Mouse (Mus musculus): ENCODE measurements at regions not wholly inside any gene's neighbourhood (a gene's known extent, or its start where the extent isn't known, plus 50 kb on each side); places are given as distances from the start of the nearest gene placed in this dataset.

DNA sequence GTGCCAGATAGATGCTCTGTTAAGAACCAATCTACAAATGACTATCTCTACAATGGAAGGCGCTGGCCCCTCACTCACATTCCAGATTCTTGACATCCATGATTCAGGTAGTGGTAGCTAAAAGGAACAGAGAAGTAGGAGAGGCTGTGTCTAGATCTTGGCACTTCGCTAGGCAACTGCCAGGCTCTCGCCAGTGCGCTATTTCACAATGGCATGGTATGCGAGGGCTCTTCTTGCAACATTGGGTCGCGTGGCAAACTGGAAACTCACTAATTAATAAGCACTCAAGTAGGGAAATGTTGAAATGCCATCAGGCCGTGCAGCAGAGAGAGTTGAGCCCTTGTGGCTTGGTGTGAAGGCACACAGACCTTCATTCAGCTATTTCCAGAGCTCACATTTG is 50.3 kb upstream of the Il12b start:
- no peak for ATAC-seq (ENCODE audit: insufficient number of reproducible peaks, insufficient read depth, low FRiP score, low read depth)
- no peaks in the 10 kb centered on the region for H3K4me1 ChIP-seq (ENCODE audit: control insufficient read depth in 2 of 2, insufficient read depth in 2 of 2, low read length in 2 of 2)
- H3K9me3 ChIP-seq (ENCODE audit: control insufficient read depth, low read length): no peaks in the 10 kb centered on the region
- H3K36me3 ChIP-seq (ENCODE audit: control insufficient read depth, insufficient read depth, low read length): no peaks in the 10 kb centered on the region
- no peak overlapping the region for H3K27ac ChIP-seq (replicated peaks in 1 of 2; ENCODE audit: control insufficient read depth in 1 of 2, insufficient read depth in 1 of 2, low read depth in 2 of 2, low read length in 2 of 2)
- no peak overlapping the region for H3K4me2 ChIP-seq (ENCODE audit: low read length)
- no peaks in the 10 kb centered on the region for H3K27me3 ChIP-seq (ENCODE audit: control insufficient read depth, insufficient read depth, low read length)
- 79% methylated on average over 8 of the region's 8 CpGs for WGBS
- no peak overlapping the region for H3K4me3 ChIP-seq (ENCODE audit: control insufficient read depth in 1 of 2, insufficient read depth in 1 of 2, low read depth in 1 of 2, low read length in 2 of 2)
- no peak overlapping the region for H3K9ac ChIP-seq (ENCODE audit: low read length)

Data from heart, embryonic 14.5 days (tissue).